Mouse (Mus musculus) embryonic facial prominence, embryonic 14.5 days (tissue): ENCODE data around the gene Kctd15. TPM values are rescaled to one million over a fixed set of nuclear protein-coding genes. Genes with fewer than 3 reads are reported as not detected.

Experiments used
- ATAC-seq: fragments of 200-750 bp; cut with Nextera tagmentation; 2 replicates; pipeline ENCODE4 v1.8.0; 2017; ENCODE audit warnings: low read depth, moderate number of reproducible peaks, moderate TSS enrichment
- DNase-seq: peaks from one replicate; pipeline ENCODE4 v3.0.0-alpha.2; 2015; ENCODE audit warnings: low spot score
- H3K27ac ChIP-seq: fragments of 300-500 bp; sonication (generic); replicated peaks from 2 replicates; pipeline ENCODE4 v1.5.1; 2014; ENCODE audit warnings: low read depth, mild to moderate bottlenecking, low read length, moderate library complexity
- H3K27me3 ChIP-seq: fragments of 300-500 bp; sonication (generic); replicated peaks from 2 replicates; pipeline ENCODE4 v1.6.1; 2014; ENCODE audit warnings: low read length; ENCODE audit not compliant: control insufficient read depth, insufficient read depth
- H3K36me3 ChIP-seq: fragments of 300-500 bp; sonication (generic); 2 replicates; pipeline ENCODE4 v1.6.1; 2014; ENCODE audit warnings: low read length, mixed read lengths; ENCODE audit not compliant: control insufficient read depth, insufficient read depth
- H3K4me1 ChIP-seq: fragments of 300-500 bp; sonication (generic); 2 replicates; pipeline ENCODE4 v1.6.1; 2014; ENCODE audit warnings: antibody characterized with exemption, low read length; ENCODE audit not compliant: control insufficient read depth, insufficient read depth
- H3K4me2 ChIP-seq: fragments of 300-500 bp; sonication (generic); 2 replicates; pipeline ENCODE4 v1.6.1; 2014; ENCODE audit warnings: low read depth, mild to moderate bottlenecking, low read length, moderate library complexity, mixed read lengths
- H3K4me3 ChIP-seq: fragments of 300-500 bp; sonication (generic); 2 replicates; pipeline ENCODE4 v1.5.1; 2014; ENCODE audit warnings: low read depth, mild to moderate bottlenecking, low read length
- H3K9ac ChIP-seq: fragments of 300-500 bp; sonication (generic); 2 replicates; pipeline ENCODE4 v1.6.1; 2014; ENCODE audit warnings: low read depth, mild to moderate bottlenecking, low read length, moderate library complexity, mixed read lengths
- H3K9me3 ChIP-seq: fragments of 300-500 bp; sonication (generic); 2 replicates; pipeline ENCODE4 v1.6.1; 2016; ENCODE audit warnings: low read length; ENCODE audit not compliant: control insufficient read depth
- whole genome bisulfite sequencing: fragments of 180-500 bp; shearing (Covaris S2); extraction: QIAGEN DNeasy Blood & Tissue Kit; methylation state at CpG from one replicate; pipeline ENCODE4 v1.1.7; 2014; 5-methylcytosine and 5-hydroxymethylcytosine counted together
- polyA plus RNA-seq: library from polyadenylated mRNA; unstranded; fragments of >200 nt; fragmentation: Nextera tagmentation; extraction: Ambion mirVana; gene quantifications from 2 replicates; pipeline ENCODE4 v1.2.1, GENCODE M21; 2014

Kctd15 gene
- polyA plus RNA-seq, 1 experiment from 2014 or later = 13.7 TPM

DNA sequence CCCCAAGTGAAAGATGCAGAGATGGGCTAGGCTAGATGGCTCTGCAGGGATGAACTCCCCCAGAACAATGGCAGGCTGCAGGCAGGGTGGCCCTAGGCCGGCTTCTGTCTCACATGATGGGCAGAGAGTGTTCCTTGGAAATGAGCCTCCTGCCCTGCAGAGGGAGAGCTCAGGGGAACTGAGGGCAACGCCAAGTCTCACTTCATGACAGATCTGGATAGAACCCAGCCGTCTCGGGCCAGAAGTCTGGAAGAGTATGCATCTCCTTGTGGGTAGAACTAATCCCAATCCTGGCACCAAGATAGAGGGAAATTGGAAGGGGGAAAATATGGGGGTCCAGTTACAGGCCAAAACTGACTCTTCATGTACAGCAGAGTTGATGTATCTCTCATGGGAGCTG lies 36.5 kb upstream of the Kctd15 start:
- WGBS = 67% methylated on average over 4 of the region's 4 CpGs

GRCm38 (mm10) chr7:34690111-34690510 lies 33.6 kb upstream of the Kctd15 start:
- peak; percentile 45 for DNase-seq
- 54% methylated on average over 13 of the region's 13 CpGs for WGBS
- Histone ChIP-seq H3K27me3 (0 out of 2 replicates have a peak, but pooled peaks cover 6% of the 10 kb centered on the region), H3K27ac (no peak overlapping the region), H3K36me3 (no peaks in the 10 kb centered on the region), H3K4me2 (no peak overlapping the region), H3K4me3 (no peak overlapping the region), H3K9ac (no peak overlapping the region), H3K9me3 (no peaks in the 10 kb centered on the region), H3K4me1 (no peaks in the 10 kb centered on the region)
- no peak for ATAC-seq

More for the DNA sequence above, 36.5 kb upstream of the Kctd15 start:
- DNase-seq (no peak), ATAC-seq (0 out of 2 replicates have a peak, but pooled peaks have one; percentile 13)
- H3K4me1 ChIP-seq = no peaks in the 10 kb centered on the region
- H3K27ac ChIP-seq = no peak overlapping the region
- H3K9ac ChIP-seq = no peak overlapping the region
- H3K4me2 ChIP-seq = no peak overlapping the region
- no peaks in the 10 kb centered on the region for H3K9me3 ChIP-seq
- no peaks in the 10 kb centered on the region for H3K27me3 ChIP-seq
- H3K4me3 ChIP-seq = no peak overlapping the region
- no peaks in the 10 kb centered on the region for H3K36me3 ChIP-seq

DNA sequence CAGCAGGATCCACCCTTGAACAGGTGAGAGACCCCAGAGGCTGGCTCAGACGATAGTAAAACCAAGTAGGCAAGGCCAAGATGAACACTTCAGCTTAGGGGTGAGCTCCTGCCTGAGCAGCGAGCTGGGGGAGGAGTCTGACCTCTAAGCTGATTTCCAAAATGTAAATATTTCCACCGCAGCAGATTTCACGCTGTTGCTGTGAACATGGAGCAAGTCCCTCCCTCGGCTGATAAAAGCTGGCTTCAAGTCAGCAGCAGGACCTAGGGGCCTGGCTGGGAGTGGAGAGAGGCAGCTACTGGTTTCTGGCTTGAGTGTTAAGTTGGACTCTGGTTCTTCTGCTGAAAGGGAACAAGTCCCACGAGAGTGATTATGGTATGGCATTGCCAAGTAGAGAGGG lies 32.5 kb upstream of the Kctd15 start:
- ATAC-seq = no peak

DNA sequence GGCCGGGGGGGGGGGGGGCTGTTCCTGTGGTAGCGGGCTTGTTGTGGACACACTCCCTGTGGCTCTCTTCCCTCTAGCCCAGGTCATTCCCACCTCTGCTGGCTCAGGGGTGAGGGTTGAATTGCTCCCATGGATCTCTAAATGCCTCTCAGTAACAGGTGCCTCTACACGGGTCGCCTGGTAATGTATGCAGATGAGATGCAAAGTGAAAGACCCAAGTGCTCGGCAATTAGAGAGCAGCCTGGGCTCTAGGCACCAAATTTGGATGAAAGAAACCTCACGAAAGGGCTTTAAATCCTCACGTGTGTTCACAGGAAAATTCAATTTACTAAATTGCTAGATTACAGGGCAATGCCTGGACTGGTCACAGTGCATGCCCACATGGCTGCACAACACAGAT lies 29.3 kb upstream of the Kctd15 start:
- H3K27me3 ChIP-seq = 0 out of 2 replicates have a peak, but pooled peaks cover 9% of the 10 kb centered on the region
- H3K4me3 ChIP-seq = no peak overlapping the region
- DNase-seq = no peak
- no peaks in the 10 kb centered on the region for H3K4me1 ChIP-seq
- H3K9ac ChIP-seq = no peak overlapping the region
- no peak for ATAC-seq
- WGBS = 49% methylated on average over 7 of the region's 7 CpGs
- no peak overlapping the region for H3K4me2 ChIP-seq
- no peak overlapping the region for H3K27ac ChIP-seq
- H3K9me3 ChIP-seq = no peaks in the 10 kb centered on the region
- H3K36me3 ChIP-seq = no peaks in the 10 kb centered on the region

More for the DNA sequence above, 32.5 kb upstream of the Kctd15 start:
- Histone ChIP-seq H3K36me3 (no peaks in the 10 kb centered on the region), H3K9me3 (no peaks in the 10 kb centered on the region), H3K9ac (no peak overlapping the region), H3K4me2 (no peak overlapping the region), H3K4me3 (no peak overlapping the region), H3K27ac (no peak overlapping the region), H3K4me1 (no peaks in the 10 kb centered on the region), H3K27me3 (0 out of 2 replicates have a peak, but pooled peaks cover 6% of the 10 kb centered on the region)
- peak; percentile 69 for DNase-seq
- 25% methylated on average over 5 of the region's 6 CpGs for WGBS

DNA sequence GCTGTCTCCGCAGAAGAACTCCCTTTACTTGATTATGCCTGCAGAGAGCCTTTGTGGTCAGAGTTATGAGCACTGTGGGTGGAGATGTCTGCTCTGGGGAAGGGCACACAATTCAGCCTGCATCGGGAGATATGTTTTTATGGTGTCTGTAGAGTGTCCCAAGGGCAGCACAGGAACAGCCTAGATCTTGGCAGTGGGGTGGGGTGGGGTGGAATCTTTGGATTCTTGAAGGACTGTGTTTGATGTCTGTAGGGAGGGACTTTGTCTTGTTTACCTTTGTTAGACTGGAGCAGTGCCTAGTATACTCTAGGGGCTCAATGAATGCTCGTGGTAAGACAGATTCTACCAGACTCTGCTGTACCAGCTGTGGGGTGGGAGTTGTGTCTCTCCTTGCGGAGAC lies 28.6 kb upstream of the Kctd15 start:
- Histone ChIP-seq H3K36me3 (no peaks in the 10 kb centered on the region), H3K4me3 (no peak overlapping the region), H3K27me3 (0 out of 2 replicates have a peak, but pooled peaks cover 10% of the 10 kb centered on the region), H3K9ac (no peak overlapping the region), H3K4me1 (no peaks in the 10 kb centered on the region), H3K9me3 (no peaks in the 10 kb centered on the region), H3K4me2 (no peak overlapping the region), H3K27ac (no peak overlapping the region)
- WGBS = 56% methylated on average over 4 of the region's 4 CpGs
- ATAC-seq = no peak
- DNase-seq = no peak

DNA sequence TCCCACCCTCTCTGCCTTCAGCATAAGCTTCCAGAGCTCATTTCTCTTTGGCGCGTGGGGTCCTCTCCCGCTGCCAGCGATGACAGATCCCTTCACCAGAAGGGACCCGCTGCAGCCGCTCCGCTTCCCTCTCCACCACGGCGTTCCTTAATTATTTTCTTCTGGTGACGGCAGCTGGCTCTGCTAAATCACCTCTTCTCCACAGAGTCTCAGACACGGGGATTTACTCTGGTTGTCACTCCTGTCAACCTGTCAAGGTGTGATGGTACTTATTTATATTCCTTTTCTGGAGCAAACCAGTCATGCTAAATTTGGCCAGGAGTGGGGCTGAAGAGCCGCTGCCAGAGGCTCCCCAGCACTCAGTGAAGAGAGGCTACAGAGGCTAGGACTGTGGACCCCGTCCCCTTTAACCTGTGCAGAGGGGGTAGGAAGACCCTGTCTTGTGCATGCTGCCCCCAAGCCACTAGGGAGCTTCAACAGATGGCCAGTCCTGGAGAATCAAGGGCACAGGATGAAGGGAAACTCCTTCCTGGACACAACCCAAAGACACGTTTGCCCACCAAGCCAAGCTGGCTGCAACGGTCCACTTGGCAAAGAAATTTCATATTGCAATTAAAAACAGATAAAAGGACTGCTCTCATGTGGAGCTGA lies 24.4 kb upstream of the Kctd15 start:
- Histone ChIP-seq H3K27ac (no peak overlapping the region), H3K9ac (no peak overlapping the region), H3K4me3 (no peak overlapping the region), H3K4me2 (no peak overlapping the region), H3K36me3 (no peaks in the 10 kb centered on the region), H3K4me1 (no peaks in the 10 kb centered on the region), H3K27me3 (peaks cover 6% of the 10 kb centered on the region), H3K9me3 (no peaks in the 10 kb centered on the region)
- ATAC-seq (no peak), DNase-seq (no peak)
- 39% methylated on average over 15 of the region's 15 CpGs for WGBS

DNA sequence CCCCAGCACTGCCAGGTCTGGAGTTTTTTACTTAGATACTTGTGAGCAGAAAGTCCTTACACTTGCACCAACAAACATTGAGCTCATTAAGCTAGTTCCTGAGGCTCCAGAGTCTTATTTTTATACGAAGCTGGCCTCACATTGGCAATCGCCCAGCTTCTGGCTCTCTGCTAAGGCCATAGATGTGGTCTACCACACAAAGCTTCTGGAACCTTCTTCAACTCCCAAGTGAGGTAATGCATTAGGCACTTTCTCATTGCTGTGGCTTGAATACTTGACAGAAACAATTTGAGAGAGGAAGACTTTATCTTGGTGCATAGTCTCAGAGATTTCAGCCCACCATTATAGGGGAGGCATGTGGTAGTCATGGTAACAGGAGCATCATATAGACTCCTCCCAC lies 23.4 kb upstream of the Kctd15 start:
- Histone ChIP-seq H3K9ac (no peak overlapping the region), H3K27me3 (peaks cover 17% of the 10 kb centered on the region), H3K36me3 (no peaks in the 10 kb centered on the region), H3K9me3 (no peaks in the 10 kb centered on the region), H3K27ac (no peak overlapping the region), H3K4me1 (no peaks in the 10 kb centered on the region), H3K4me2 (no peak overlapping the region), H3K4me3 (no peak overlapping the region)
- DNase-seq (peak; percentile 45), ATAC-seq (no peak)
- WGBS = 65% methylated on average over 2 of the region's 2 CpGs

DNA sequence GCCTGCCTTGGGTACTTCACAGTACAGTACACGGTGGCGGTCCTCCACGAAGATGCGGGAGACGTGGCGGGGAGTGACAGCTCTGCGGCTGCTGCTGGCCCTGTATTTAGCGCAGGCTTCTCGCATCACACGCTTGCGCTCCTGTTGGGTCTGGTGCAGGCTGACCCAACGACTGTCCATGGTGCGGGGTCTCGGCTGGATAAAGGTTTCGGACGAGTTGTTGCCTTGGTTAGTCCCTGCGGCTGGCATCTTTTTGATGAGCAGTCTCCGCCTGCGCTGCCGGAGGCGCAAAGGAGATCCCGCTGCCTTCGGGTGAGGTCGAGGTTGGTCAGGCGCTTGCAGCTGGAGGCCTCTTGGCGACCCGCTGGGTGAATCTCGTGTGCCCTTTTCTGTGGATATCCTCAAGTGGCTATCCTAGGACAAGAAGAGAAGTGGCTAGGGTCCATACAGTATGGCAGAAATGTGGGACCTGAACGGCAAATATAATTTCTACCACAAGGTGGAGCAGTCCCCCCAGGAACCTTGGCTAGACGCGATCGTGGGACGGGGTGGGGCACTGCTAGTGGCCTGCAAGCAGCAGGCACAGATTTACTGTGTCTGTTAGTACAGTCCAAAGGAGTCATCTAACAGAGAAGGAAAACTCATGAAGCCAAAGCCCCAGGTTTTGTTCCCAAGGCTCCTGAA lies 19.4 kb upstream of the Kctd15 start:
- DNase-seq = peak; percentile 85
- no peaks in the 10 kb centered on the region for H3K36me3 ChIP-seq
- H3K4me1 ChIP-seq = no peaks in the 10 kb centered on the region
- ATAC-seq = no peak
- WGBS = 9% methylated on average over 33 of the region's 33 CpGs
- peaks cover 37% of the 10 kb centered on the region for H3K27me3 ChIP-seq
- peak overlapping the region; percentile 27 for H3K4me3 ChIP-seq
- peak overlapping the region; percentile 46 for H3K9ac ChIP-seq
- H3K27ac ChIP-seq = no peak overlapping the region
- H3K4me2 ChIP-seq = peak overlapping the region; percentile 54
- H3K9me3 ChIP-seq = no peaks in the 10 kb centered on the region
